Mouse (Mus musculus): ENCODE measurements around the gene Inpp5d.

Inpp5d gene

GRCm38 (mm10) chr1:87620211-87620668 is at the start of gene Inpp5d:
TSS of gene Inpp5d (plus strand) at chr1:87620312.
- in situ Hi-C loops (cut with MboI, MseI): loop anchor here (10.0 kb wide), 1 partner anchor 1035 kb away; the partner anchor contains the start of genes Cops7b and Pde6d

- in situ Hi-C loops (cut with MboI, MseI): loop anchor here (5.0 kb wide), 1 partner anchor 634 kb away; the partner anchor contains the start of gene Dnajb3
These were observed 46.9 kb upstream of the Inpp5d start for GRCm38 (mm10) chr1:87573261-87573660.

GRCm38 (mm10) chr1:87573800-87574215 is 46.3 kb upstream of the Inpp5d start, which contains the start of gene Ngef:
TSS of gene Ngef (minus strand) at chr1:87573870.
- in situ Hi-C loops (cut with MboI, MseI): loop anchor here (5.0 kb wide), 1 partner anchor 633 kb away; the partner anchor contains the start of gene Dnajb3

GRCm38 (mm10) chr1:87574353-87574752 is 45.8 kb upstream of the Inpp5d start:
- in situ Hi-C loops (cut with MboI, MseI): loop anchor here (5.0 kb wide), 1 partner anchor 633 kb away; the partner anchor contains the start of gene Dnajb3

- in situ Hi-C loops (cut with MboI, MseI): loop anchor here (5.0 kb wide), 1 partner anchor 633 kb away; the partner anchor contains the start of gene Dnajb3
These were observed 45.3 kb upstream of the Inpp5d start for GRCm38 (mm10) chr1:87574785-87575184.

- in situ Hi-C loops (cut with MboI, MseI): no loop called here
These were observed 41.1 kb upstream of the Inpp5d start for GRCm38 (mm10) chr1:87578965-87579364.

GRCm38 (mm10) chr1:87580824-87581223 is 39.3 kb upstream of the Inpp5d start:
- in situ Hi-C loops (cut with MboI, MseI): no loop called here

GRCm38 (mm10) chr1:87589162-87589561 is 30.9 kb upstream of the Inpp5d start:
- in situ Hi-C loops (cut with MboI, MseI): no loop called here

GRCm38 (mm10) chr1:87589980-87590379 is 30.1 kb upstream of the Inpp5d start:
- in situ Hi-C loops (cut with MboI, MseI): no loop called here

- in situ Hi-C loops (cut with MboI, MseI): no loop called here
These were observed 25.9 kb upstream of the Inpp5d start for GRCm38 (mm10) chr1:87594261-87594660.

- in situ Hi-C loops (cut with MboI, MseI): loop anchor here (5.0 kb wide), 1 partner anchor 102 kb away; no protein-coding TSS in a partner anchor
These were observed 25.4 kb upstream of the Inpp5d start for GRCm38 (mm10) chr1:87594671-87595070.

- in situ Hi-C loops (cut with MboI, MseI): no loop called here
These were observed 19.6 kb upstream of the Inpp5d start for GRCm38 (mm10) chr1:87600533-87600932.

GRCm38 (mm10) chr1:87601801-87602200 is 18.3 kb upstream of the Inpp5d start:
- in situ Hi-C loops (cut with MboI, MseI): no loop called here

GRCm38 (mm10) chr1:87603389-87603788 is 16.7 kb upstream of the Inpp5d start:
- in situ Hi-C loops (cut with MboI, MseI): no loop called here

- in situ Hi-C loops (cut with MboI, MseI): no loop called here
These were observed 14.8 kb upstream of the Inpp5d start for GRCm38 (mm10) chr1:87605296-87605695.

- in situ Hi-C loops (cut with MboI, MseI): no loop called here
These were observed 12.6 kb upstream of the Inpp5d start for GRCm38 (mm10) chr1:87607385-87608091.

GRCm38 (mm10) chr1:87608416-87609046 is 11.6 kb upstream of the Inpp5d start:
- in situ Hi-C loops (cut with MboI, MseI): no loop called here

- in situ Hi-C loops (cut with MboI, MseI): no loop called here
These were observed 5.4 kb upstream of the Inpp5d start for GRCm38 (mm10) chr1:87614576-87615295.

- in situ Hi-C loops (cut with MboI, MseI): loop anchor here (10.0 kb wide), 1 partner anchor 1036 kb away; the partner anchor contains the start of genes Cops7b and Pde6d
These were observed 581 bp downstream of the Inpp5d start for GRCm38 (mm10) chr1:87620693-87621092.

GRCm38 (mm10) chr1:87621146-87621857 is 1.2 kb downstream of the Inpp5d start:
- in situ Hi-C loops (cut with MboI, MseI): loop anchor here (10.0 kb wide), 1 partner anchor 1037 kb away; the partner anchor contains the start of genes Cops7b and Pde6d

- in situ Hi-C loops (cut with MboI, MseI): loop anchor here (10.0 kb wide), 1 partner anchor 1037 kb away; the partner anchor contains the start of genes Cops7b and Pde6d
These were observed 1.8 kb downstream of the Inpp5d start for GRCm38 (mm10) chr1:87621858-87622279.

Measured in regulatory T cell (primary cell).